Mouse (Mus musculus): ENCODE measurements around the gene Vstm4.

DNA sequence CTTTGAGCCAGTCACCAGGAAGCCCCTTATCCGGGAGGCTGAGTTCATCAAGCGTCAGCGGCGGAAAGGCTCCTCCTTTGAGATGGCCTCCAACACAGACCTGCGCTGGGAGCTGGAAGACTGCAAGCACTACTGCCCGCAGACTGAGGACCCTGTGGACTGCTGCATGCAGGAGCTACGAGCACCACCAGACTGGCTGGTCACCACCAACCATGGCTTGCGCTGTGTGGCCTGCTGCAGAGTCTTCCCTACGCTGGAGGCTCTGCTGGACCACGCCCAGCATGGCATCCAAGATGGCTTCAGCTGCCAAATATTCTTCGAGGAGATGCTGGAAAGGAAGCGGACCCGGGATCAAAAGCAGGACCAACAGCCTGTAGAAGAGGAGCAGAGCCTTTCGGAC is 21.0 kb upstream of the Vstm4 start:
- TF ChIP-seq CTCF (IDR thresholded peaks at IDR 0.05; ENCODE audit: low read depth, low read length) = no peak
- TF ChIP-seq POLR2A (IDR thresholded peaks at IDR 0.05; ENCODE audit: extremely low read depth, insufficient read depth, low read length) = no peak
